Mouse (Mus musculus) CH12.LX (cell line): ENCODE measurements around the gene Slc7a11. TPM values are rescaled to one million over a fixed set of nuclear protein-coding genes. Genes with fewer than 3 reads are reported as not detected.

Source experiments
- DNase-seq: peaks from one replicate; pipeline ENCODE4 v3.0.0-alpha.2; 2013; ENCODE audit errors: extremely low read depth
- H3K27ac ChIP-seq: 2 replicates; pipeline ENCODE4 v1.5.1; 2012; ENCODE audit warnings: low read depth, mild to moderate bottlenecking, control low read depth, moderate library complexity; ENCODE audit not compliant: insufficient read depth
- H3K27me3 ChIP-seq: replicated peaks from 2 replicates; pipeline ENCODE3; 2012; ENCODE audit warnings: inconsistent platforms
- H3K36me3 ChIP-seq, 2 experiments: replicated peaks in 1 of 2; 2 replicates each; pipeline versions ENCODE3 to v1.6.1; 2012; ENCODE audit warnings: inconsistent platforms in 1 of 2, low read length in 1 of 2, mild to moderate bottlenecking in 1 of 2, mixed read lengths in 1 of 2, moderate library complexity in 1 of 2; ENCODE audit not compliant: control insufficient read depth in 1 of 2, insufficient read depth in 1 of 2
- H3K4me1 ChIP-seq, 2 experiments: 2 replicates each; pipeline ENCODE4 v1.6.1; 2012; ENCODE audit warnings: inconsistent platforms in 1 of 2, moderate library complexity in 1 of 2; ENCODE audit not compliant: insufficient read depth in 2 of 2, control insufficient read depth in 1 of 2
- H3K4me2 ChIP-seq: 2 replicates; pipeline ENCODE4 v1.6.1; 2012; ENCODE audit warnings: low read depth, mild to moderate bottlenecking, control low read depth; ENCODE audit not compliant: poor library complexity, insufficient read depth, severe bottlenecking
- H3K4me3 ChIP-seq, 3 experiments: fragments of 150-350 bp in 1 of 3; sonication (generic) in 1 of 3; replicated peaks in 1 of 3; 2 replicates each; pipeline versions ENCODE3 to v1.5.1; 2011 to 2012; ENCODE audit warnings: low read depth in 2 of 3, low read length in 2 of 3, mild to moderate bottlenecking in 2 of 3, moderate library complexity in 2 of 3, control low read depth in 1 of 3, improper control_type of control experiment in 1 of 3, inconsistent platforms in 1 of 3, mixed read lengths in 1 of 3; ENCODE audit not compliant: poor library complexity in 1 of 3
- H3K79me2 ChIP-seq: replicated peaks from 2 replicates; pipeline ENCODE4 v1.6.1; 2012; ENCODE audit warnings: mild to moderate bottlenecking, moderate library complexity; ENCODE audit not compliant: control insufficient read depth, poor library complexity, insufficient read depth, severe bottlenecking; ENCODE audit errors: extremely low read depth
- H3K9ac ChIP-seq: 2 replicates; pipeline ENCODE4 v1.6.1; 2012; ENCODE audit warnings: low read depth, mild to moderate bottlenecking, control low read depth, moderate library complexity; ENCODE audit not compliant: insufficient read depth
- H3K9me3 ChIP-seq: replicated peaks from 2 replicates; pipeline ENCODE3; 2012; ENCODE audit warnings: low read length, inconsistent platforms, mixed read lengths
- CHD1 ChIP-seq: IDR thresholded peaks from 2 replicates; pipeline ENCODE4 v1.6.1; 2012; ENCODE audit warnings: low read depth, low read length, improper control_type of control experiment, inconsistent platforms
- E2F4 ChIP-seq: IDR thresholded peaks from 2 replicates; pipeline ENCODE4 v1.6.1; 2011; ENCODE audit warnings: low read depth, low read length, improper control_type of control experiment; ENCODE audit not compliant: insufficient replicate concordance
- ELF1 ChIP-seq: IDR thresholded peaks from 2 replicates; pipeline ENCODE4 v1.6.1; 2014; ENCODE audit warnings: low read depth, mild to moderate bottlenecking, inconsistent platforms, low read length, improper control_type of control experiment
- EP300 ChIP-seq: IDR thresholded peaks from 2 replicates; pipeline ENCODE4 v1.6.1; 2011; ENCODE audit warnings: low read length, improper control_type of control experiment
- ETS1 ChIP-seq: conservative IDR thresholded peaks from 2 replicates; pipeline ENCODE4 v1.6.1; 2012; ENCODE audit warnings: low read depth, mild to moderate bottlenecking, inconsistent platforms, low read length, improper control_type of control experiment, moderate library complexity
- GABPA ChIP-seq: IDR thresholded peaks from 2 replicates; pipeline ENCODE4 v1.6.1; 2012; ENCODE audit warnings: low read depth, low read length, improper control_type of control experiment, inconsistent platforms; ENCODE audit not compliant: insufficient replicate concordance
- HCFC1 ChIP-seq: IDR thresholded peaks from 2 replicates; pipeline ENCODE4 v1.6.1; 2012; ENCODE audit warnings: low read depth, mild to moderate bottlenecking, inconsistent platforms, low read length, improper control_type of control experiment
- IRF4 ChIP-seq: IDR thresholded peaks from 2 replicates; pipeline ENCODE4 v1.6.1; 2014; ENCODE audit warnings: low read depth, mild to moderate bottlenecking, inconsistent platforms, low read length, improper control_type of control experiment
- JUN ChIP-seq: IDR thresholded peaks from 2 replicates; pipeline ENCODE4 v1.6.1; 2011; ENCODE audit warnings: low read depth, mild to moderate bottlenecking, low read length, improper control_type of control experiment, moderate library complexity; ENCODE audit not compliant: insufficient read depth
- MAZ ChIP-seq: IDR thresholded peaks from 2 replicates; pipeline ENCODE4 v1.6.1; 2012; ENCODE audit warnings: low read depth, mild to moderate bottlenecking, inconsistent platforms, low read length, improper control_type of control experiment, moderate library complexity
- MXI1 ChIP-seq: IDR thresholded peaks from 2 replicates; pipeline ENCODE4 v1.6.1; 2011; ENCODE audit warnings: mild to moderate bottlenecking, low read depth, low read length, improper control_type of control experiment
- MYC ChIP-seq: IDR thresholded peaks from 2 replicates; pipeline ENCODE4 v1.6.1; 2011; ENCODE audit warnings: low read depth, mild to moderate bottlenecking, improper control_type of control experiment, low read length
- NRF1 ChIP-seq: IDR thresholded peaks from 2 replicates; pipeline ENCODE4 v1.6.1; 2014; ENCODE audit warnings: low read depth, mild to moderate bottlenecking, inconsistent platforms, low read length, improper control_type of control experiment, moderate library complexity
- PAX5 ChIP-seq: IDR thresholded peaks from 2 replicates; pipeline ENCODE4 v1.6.1; 2012; ENCODE audit warnings: low read length, inconsistent platforms, mixed read lengths
- POLR2A ChIP-seq: IDR thresholded peaks from 2 replicates; pipeline ENCODE4 v1.6.1; 2011; ENCODE audit warnings: low read depth, mild to moderate bottlenecking, improper control_type of control experiment, low read length
- SIN3A ChIP-seq: IDR thresholded peaks from 2 replicates; pipeline ENCODE4 v1.6.1; 2012; ENCODE audit warnings: low read length, improper control_type of control experiment, inconsistent platforms
- UBTF ChIP-seq: IDR thresholded peaks from 2 replicates; pipeline ENCODE4 v1.6.1; 2012; ENCODE audit warnings: low read depth, mild to moderate bottlenecking, inconsistent platforms, low read length, improper control_type of control experiment, moderate library complexity
- USF2 ChIP-seq: conservative IDR thresholded peaks from 2 replicates; pipeline ENCODE4 v1.6.1; 2011; ENCODE audit warnings: low read depth, low read length, improper control_type of control experiment
- ZNF384 ChIP-seq: IDR thresholded peaks from 2 replicates; pipeline ENCODE4 v1.6.1; 2012; ENCODE audit warnings: low read depth, low read length, improper control_type of control experiment, inconsistent platforms
- dilution Hi-C: fragments of 300-500 bp; cut with MboI; formaldehyde crosslinking; loops from 2 replicates; pipeline ENCODE4 v1.14.3; 2020; ENCODE audit warnings: low sequenced_read_pairs; ENCODE audit not compliant: extremely low pct_unique_long_range_greater_than_20kb, extremely low pct_ligation_motif_present
- in situ Hi-C: fragments of 300-500 bp; cut with MboI; formaldehyde crosslinking; loops from 3 replicates; pipeline ENCODE4 v1.14.3; 2019; ENCODE audit warnings: low sequenced_read_pairs, low pct_ligation_motif_present, low pct_unique_long_range_greater_than_20kb, mixed read lengths
- polyA plus RNA-seq: library from polyadenylated mRNA; unstranded; fragments of >175 nt; gene quantifications from 2 replicates; pipeline ENCODE4 v1.2.1, GENCODE M21; 2012; ENCODE audit warnings: low read depth; ENCODE audit not compliant: insufficient read length
- total RNA-seq, 2 experiments: library from RNA; depleted of rRNA; stranded (reverse); fragments of 300-350 nt in 1 of 2; fragments of >200 nt in 1 of 2; gene quantifications; 2 replicates each; pipeline ENCODE4 v1.2.3; 2012 to 2014

Gene Slc7a11
- total and polyA plus RNA-seq, 3 experiments: 0.13 to 0.37 TPM; not detected in 1

DNA sequence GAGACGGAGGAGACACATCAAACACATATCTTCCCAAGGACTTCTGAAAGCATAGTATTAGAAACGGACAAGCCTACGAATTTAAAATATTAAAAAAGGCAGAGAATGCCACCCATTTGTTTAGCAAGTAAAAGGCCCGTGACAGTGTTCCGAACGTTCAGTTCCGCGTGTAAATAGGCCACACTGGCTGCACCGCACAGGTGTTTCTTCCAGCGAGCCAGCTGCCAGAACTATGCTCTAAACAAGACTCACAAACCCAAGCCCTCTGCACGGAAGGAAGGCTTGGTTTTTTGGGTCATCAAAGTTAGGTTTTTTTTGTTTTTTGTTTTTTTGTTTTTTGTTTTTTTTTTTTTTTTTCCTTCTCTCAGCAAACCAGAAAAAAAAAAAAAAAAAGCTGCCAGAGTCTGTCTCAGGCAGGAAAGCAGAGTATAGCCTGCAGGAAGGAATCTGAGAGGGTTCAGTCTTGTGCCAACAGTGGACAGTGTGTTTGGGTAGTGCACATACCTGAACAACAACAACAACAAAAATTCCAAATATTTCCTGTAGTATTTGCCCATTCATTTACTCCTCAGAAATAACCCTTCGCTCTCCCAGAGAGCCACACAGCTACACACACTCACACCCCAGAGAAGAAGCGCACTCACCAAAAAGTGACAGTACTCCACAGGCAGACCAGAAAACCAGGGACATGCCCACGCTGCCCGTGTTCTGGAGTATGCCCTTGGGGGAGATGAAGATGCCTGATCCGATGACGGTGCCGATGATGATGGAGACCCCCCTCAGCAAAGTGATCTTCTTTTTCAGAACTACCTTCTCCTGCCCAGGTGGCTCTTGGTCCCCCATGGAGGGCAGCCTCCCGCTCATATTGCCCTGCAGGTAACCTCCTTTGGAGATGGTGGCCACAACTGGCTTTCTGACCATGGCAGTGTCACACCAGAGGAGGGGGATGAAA is 797 bp downstream of the Slc7a11 start:
- dilution Hi-C loops: no loop called here
- Histone ChIP-seq H3K27ac (no peak overlapping the region), H3K4me3 (no peak overlapping the region), H3K9me3 (peaks cover 34% of the 10 kb centered on the region), H3K36me3 (no peaks in the 10 kb centered on the region), H3K4me1 (no peaks in the 10 kb centered on the region), H3K4me2 (no peak overlapping the region), H3K27me3 (no peaks in the 10 kb centered on the region), H3K79me2 (no peaks in the 10 kb centered on the region), H3K9ac (no peak overlapping the region)
- TF ChIP-seq USF2: no peak
- TF ChIP-seq CHD1: no peak
- TF ChIP-seq SIN3A: no peak
- TF ChIP-seq POLR2A: no peak
- no peak for TF ChIP-seq EP300
- DNase-seq: no peak
- in situ Hi-C loops: loop anchor here (25.0 kb wide), 1 partner anchor 770 kb away; the partner anchor contains the start of gene Noct

DNA sequence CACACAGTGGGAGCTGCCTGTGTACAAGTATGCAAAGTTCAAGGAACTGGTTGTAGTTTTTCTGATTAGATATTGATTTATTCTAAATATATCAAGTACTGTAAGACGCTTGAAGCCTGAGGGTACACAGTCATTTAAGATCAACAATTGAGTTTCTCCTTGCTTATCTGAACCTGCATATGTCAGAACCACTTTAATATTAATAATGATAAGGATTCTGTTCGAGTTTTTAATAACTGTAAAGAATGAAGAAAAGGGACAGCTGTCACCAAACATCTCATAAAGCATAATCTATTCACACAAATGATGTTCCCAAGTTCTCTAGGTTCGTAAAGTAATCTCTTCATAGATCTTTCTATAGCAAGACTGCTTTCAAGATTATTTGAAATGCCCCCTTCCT is 2.1 kb downstream of the Slc7a11 start:
- H3K36me3 ChIP-seq: no peaks in the 10 kb centered on the region
- no peaks in the 10 kb centered on the region for H3K27me3 ChIP-seq
- in situ Hi-C loops: loop anchor here (25.0 kb wide), 1 partner anchor 771 kb away; the partner anchor contains the start of gene Noct
- no peak overlapping the region for H3K9ac ChIP-seq
- no peaks in the 10 kb centered on the region for H3K79me2 ChIP-seq
- H3K9me3 ChIP-seq: peaks cover 34% of the 10 kb centered on the region
- no peak for DNase-seq
- TF ChIP-seq MYC (no peak), MXI1 (no peak), ELF1 (no peak), E2F4 (no peak), SIN3A (no peak), ETS1 (no peak), HCFC1 (no peak), MAZ (no peak), PAX5 (no peak), GABPA (no peak), UBTF (no peak), ZNF384 (no peak), IRF4 (no peak), EP300 (no peak), JUN (no peak), NRF1 (no peak)
- no peaks in the 10 kb centered on the region for H3K4me1 ChIP-seq
- H3K4me3 ChIP-seq: no peak overlapping the region
- no peak overlapping the region for H3K27ac ChIP-seq
- dilution Hi-C loops: no loop called here
- no peak overlapping the region for H3K4me2 ChIP-seq
